Mouse (Mus musculus) bone marrow, adult 2 months (tissue): ENCODE results near the gene Ccdc181. TPM values are rescaled to one million over a fixed set of nuclear protein-coding genes. Genes with fewer than 3 reads are reported as not detected.

Experiments used
- H3K27ac ChIP-seq: fragments of 200-500 bp; 2 replicates; pipeline ENCODE4 v1.5.1; 2012; ENCODE audit warnings: low read depth, mild to moderate bottlenecking, control low read depth, inconsistent platforms, low read length; ENCODE audit not compliant: control insufficient read depth, poor library complexity, insufficient read depth
- H3K4me1 ChIP-seq: fragments of 200-500 bp; 2 replicates; pipeline ENCODE4 v1.6.1; 2011; ENCODE audit warnings: low read length; ENCODE audit not compliant: control insufficient read depth, insufficient read depth
- H3K4me3 ChIP-seq: fragments of 200-500 bp; replicated peaks from 2 replicates; pipeline ENCODE3; 2011; ENCODE audit warnings: mild to moderate bottlenecking, low read depth, low read length, control low read depth; ENCODE audit not compliant: control insufficient read depth
- CTCF ChIP-seq: fragments of 200-500 bp; IDR thresholded peaks from 2 replicates; pipeline ENCODE4 v1.5.1; 2011; ENCODE audit warnings: low read length, control low read depth; ENCODE audit not compliant: control insufficient read depth, insufficient read depth
- POLR2A ChIP-seq: fragments of 200-500 bp; IDR thresholded peaks from 2 replicates; pipeline ENCODE4 v1.6.1; 2011; ENCODE audit warnings: low read depth, mild to moderate bottlenecking, control low read depth, low read length, borderline replicate concordance; ENCODE audit not compliant: control insufficient read depth
- WGBS: fragments of 180-500 bp; shearing (Covaris S2); methylation state at CpG from one replicate; pipeline ENCODE4 v1.1.7; 2018; 5-methylcytosine and 5-hydroxymethylcytosine counted together
- polyA plus RNA-seq: library from polyadenylated mRNA; stranded (reverse); fragments of >200 nt; gene quantifications from 2 replicates; pipeline ENCODE4 v1.2.4, GENCODE M21; 2011; ENCODE audit warnings: low replicate concordance; ENCODE audit not compliant: missing spikeins, insufficient read depth, insufficient read length

Ccdc181 gene
- polyA plus RNA-seq, 1 experiment, result 6.6 TPM

DNA sequence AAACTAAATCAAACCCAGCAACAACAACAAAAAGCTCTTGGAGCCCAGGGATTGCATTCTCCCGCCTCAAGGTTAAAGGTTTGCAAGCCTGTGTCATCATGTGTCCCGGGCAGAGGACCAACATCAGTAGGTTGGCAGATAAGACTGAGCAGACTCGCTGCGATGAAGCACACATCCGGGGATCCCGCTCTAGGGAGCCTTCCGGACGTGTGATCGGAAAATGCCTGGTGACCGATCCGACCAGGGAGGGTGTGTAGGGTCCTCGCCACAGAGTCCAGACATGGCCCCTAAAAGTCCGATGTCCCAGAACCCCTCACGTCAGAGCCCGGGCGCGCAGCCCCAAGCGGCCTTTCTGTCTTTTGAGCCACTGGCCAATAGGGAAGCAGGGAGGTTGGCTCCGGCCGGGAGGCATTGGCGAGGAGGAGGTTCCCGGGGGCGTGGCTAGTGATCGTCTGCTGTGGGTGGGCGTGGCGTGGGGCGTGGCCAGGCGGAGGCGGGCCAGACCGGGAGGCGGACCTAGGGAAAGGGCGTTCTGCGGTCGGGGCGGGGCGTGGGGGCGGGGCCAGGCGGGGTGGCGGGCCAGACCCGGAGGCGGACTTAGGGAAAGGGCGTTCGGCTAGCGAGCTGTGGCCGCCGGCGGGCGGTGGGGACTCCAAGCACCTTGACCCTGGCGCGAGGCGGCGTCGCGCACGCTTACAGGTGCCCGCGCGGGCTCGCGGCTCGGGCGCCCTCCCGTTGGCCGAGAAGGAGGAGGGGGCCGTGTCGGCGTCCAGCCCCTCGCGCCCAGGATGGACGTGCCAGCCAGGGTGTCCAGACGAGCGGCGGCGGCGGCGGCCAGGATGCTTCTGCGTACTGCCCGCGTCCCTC lies 26.7 kb upstream of the Ccdc181 start, which contains the start of gene Slc19a2:
Gene Slc19a2, plus strand, starts transcription at position 582 of the 867 bp plus-strand sequence.
- Histone ChIP-seq H3K27ac (peak within 1 kb of the TSS; percentile 86), H3K4me3 (peak within 1 kb of the TSS; percentile 98), H3K4me1 (peaks cover 2% of the 10 kb centered on the region)
- TF ChIP-seq CTCF (no peak), POLR2A (peak; percentile 79)
- under 1% methylated on average over 75 of the region's 79 CpGs for WGBS

DNA sequence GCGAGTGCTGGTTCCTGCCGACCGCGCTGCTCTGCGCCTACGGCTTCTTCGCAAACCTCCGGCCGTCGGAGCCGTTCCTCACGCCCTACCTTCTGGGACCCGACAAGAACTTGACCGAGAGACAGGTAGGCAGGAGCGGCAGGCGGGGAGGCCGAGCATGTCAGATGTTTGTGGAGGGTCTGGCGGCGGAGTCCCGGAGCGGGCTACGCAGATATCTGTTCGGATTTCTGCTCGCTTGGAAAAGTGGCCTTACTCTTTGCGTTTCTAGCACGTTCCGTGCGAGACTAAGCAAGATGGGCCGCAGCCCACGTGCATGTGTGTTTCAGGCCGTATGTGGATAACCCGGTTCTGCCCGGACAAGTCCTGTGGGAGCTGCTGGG lies 26.1 kb upstream of the Ccdc181 start:
- TF ChIP-seq CTCF, result no peak
- no peak for TF ChIP-seq POLR2A
- Histone ChIP-seq H3K4me3 (peak overlapping the region; percentile 87), H3K27ac (peak overlapping the region; percentile 80; the same call in 1 of the 2 replicates), H3K4me1 (peaks cover 2% of the 10 kb centered on the region)
- under 1% methylated on average over 33 of the region's 33 CpGs for WGBS

DNA sequence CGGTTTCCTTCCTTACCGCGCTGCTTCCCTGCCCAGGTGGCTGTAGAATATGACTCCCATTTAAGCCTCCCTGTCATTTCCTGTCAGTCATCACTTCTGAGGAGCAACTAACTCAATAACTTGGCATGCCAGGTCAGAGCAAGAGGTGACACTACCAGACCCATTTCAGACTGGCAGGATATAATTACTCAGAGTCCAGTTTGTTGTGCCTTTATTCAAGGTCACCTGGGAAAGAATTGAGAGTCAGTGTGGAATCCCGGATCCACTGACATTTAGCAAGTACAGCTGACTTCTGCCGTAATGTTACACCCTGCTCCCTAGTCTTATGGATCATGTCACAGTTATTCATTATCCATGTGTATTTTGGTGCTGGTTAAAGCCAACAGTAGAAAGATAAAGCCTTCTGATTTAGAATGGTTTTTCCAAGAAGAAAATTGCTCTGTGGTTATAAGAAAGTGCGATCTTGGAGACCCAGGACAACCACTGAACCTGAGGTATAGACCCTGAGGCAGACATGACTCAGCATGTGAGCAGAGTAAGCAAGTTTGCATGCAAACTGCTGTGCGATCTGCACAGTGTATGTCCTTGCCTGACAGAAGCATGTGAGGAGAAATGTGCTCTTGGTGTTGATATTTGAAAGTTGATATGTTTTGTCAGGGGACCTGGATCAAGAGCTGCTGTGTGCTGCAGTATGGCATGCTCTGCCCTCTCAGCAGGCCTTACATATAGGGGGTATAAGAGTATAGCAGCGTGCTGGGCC lies 24.8 kb upstream of the Ccdc181 start:
- TF ChIP-seq POLR2A, result no peak
- no peak for TF ChIP-seq CTCF
- Histone ChIP-seq H3K4me1 (peaks cover 2% of the 10 kb centered on the region), H3K27ac (no peak overlapping the region), H3K4me3 (no peak overlapping the region)
- WGBS, result 52% methylated on average over 8 of the region's 8 CpGs

DNA sequence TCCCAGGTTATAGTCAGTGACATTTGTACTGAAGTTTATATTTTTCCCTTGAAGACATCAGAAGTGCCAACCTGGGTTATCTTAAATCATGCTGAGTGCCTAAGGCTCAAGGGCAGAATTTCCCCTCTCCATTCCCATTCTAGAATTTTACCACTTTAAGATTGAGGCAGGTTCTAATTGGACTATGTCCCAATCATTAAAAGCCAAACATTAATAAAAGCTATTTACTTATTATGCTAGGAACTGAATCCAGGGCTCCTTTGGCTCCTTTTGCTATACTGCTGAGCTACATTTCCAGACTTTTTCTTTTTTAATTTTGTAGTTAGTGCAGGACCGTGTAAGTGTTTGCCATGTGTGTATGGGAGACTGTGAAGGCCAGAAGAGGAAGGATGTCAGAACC lies 23.9 kb upstream of the Ccdc181 start:
- WGBS, result 89% methylated on average over 1 of the region's 1 CpGs
- no peak overlapping the region for H3K4me3 ChIP-seq
- H3K27ac ChIP-seq, result no peak overlapping the region
- TF ChIP-seq POLR2A (no peak), CTCF (no peak)
- H3K4me1 ChIP-seq, result peaks cover 2% of the 10 kb centered on the region

DNA sequence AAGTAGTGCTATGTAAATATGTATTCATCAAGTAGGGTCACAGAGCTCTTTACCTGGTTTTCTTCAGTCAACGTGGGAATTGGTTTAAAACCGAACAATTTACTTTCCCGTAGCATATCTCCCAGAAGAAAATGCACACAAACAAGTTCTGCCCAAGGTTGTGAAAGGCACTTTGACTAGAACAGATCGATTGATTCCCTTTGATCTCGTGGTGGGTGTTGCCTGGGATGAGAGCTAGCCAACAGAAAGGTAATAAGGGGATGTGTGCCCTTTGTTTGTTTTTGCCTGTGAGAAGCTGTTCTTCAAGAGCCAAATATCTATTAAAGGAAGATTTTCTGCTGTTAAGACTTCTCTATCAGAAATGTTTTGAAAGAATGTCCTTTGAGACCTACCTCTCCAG lies 22.8 kb upstream of the Ccdc181 start:
- no peak for TF ChIP-seq POLR2A
- no peak for TF ChIP-seq CTCF
- no peak overlapping the region for H3K27ac ChIP-seq
- peaks cover 2% of the 10 kb centered on the region for H3K4me1 ChIP-seq
- no peak overlapping the region for H3K4me3 ChIP-seq
- WGBS, result 91% methylated on average over 5 of the region's 5 CpGs

DNA sequence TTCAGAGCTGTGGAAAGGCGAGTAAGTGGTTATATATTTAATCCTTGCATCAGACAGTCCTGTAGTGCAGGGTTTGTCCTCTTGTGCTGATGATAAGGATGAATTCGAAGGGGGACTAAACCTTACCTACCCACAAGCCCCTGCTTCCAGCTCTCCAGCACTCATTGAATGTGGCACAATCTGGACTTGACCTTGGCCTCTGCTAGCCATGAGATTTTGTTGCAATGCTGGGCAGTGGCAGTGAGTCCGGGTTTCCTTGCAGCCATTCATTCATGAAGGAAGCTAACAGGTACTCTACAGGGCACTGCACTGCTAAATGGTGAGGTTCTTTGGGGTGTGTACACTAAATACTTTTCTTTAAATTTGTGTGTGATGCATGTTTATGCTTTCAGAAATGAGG lies 20.5 kb upstream of the Ccdc181 start:
- H3K27ac ChIP-seq, result no peak overlapping the region
- no peaks in the 10 kb centered on the region; the same call in 1 of the 2 replicates for H3K4me1 ChIP-seq
- WGBS, result 65% methylated on average over 3 of the region's 3 CpGs
- no peak for TF ChIP-seq POLR2A
- no peak for TF ChIP-seq CTCF
- H3K4me3 ChIP-seq, result no peak overlapping the region

DNA sequence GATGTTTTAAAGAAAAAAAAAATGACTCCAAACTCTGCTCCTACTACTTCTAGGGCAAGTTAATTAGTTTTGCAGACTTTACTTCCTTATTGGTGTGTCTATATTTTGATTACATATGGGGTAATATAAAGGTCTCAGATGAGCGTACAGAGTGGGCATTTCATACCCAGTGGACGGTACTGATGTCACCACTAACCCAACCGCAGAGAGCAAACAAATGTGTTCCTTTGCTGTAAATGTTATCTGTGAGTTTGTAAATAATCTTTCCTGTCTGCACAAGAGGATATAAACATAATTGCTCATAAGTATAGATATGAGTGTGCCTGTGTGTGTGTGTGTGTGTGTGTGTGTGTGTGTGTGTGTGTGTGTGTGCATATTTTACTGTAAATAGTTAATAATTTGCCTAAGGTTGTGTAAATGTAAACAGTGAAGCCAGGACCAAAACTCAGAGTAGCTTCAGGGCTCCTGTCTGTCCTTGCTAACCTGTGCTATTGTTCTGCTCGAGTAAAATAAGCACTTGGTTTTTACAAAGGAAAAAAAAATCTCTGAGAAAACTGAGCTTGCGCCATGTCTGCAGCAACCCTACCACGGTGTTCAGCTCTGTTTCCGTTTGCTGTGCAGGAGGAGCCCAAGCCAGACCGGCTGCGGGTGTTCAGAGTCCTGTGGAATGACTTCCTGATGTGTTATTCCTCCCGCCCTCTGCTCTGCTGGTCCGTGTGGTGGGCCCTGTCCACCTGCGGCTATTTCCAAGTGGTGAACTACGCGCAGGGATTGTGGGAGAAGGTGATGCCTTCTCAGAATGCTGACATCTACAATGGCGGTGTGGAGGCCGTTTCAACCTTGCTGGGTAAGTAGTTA lies 15.0 kb upstream of the Ccdc181 start:
- no peaks in the 10 kb centered on the region for H3K4me1 ChIP-seq
- no peak overlapping the region for H3K4me3 ChIP-seq
- WGBS, result 79% methylated on average over 16 of the region's 16 CpGs
- TF ChIP-seq CTCF (no peak), POLR2A (no peak)
- no peak overlapping the region for H3K27ac ChIP-seq
